Mouse (Mus musculus): Measurements from ENCODE around the gene Rnf103.
A peak's percentile ranks its signal among the peaks of the same experiment; 100 is the strongest.

Rnf103 gene

GRCm38 (mm10) chr6:71492756-71493674 is 679 bp upstream of the Rnf103 start:
- peak; percentile 33 for DNase-seq (ENCODE audit: low read depth, low spot score)

DNA sequence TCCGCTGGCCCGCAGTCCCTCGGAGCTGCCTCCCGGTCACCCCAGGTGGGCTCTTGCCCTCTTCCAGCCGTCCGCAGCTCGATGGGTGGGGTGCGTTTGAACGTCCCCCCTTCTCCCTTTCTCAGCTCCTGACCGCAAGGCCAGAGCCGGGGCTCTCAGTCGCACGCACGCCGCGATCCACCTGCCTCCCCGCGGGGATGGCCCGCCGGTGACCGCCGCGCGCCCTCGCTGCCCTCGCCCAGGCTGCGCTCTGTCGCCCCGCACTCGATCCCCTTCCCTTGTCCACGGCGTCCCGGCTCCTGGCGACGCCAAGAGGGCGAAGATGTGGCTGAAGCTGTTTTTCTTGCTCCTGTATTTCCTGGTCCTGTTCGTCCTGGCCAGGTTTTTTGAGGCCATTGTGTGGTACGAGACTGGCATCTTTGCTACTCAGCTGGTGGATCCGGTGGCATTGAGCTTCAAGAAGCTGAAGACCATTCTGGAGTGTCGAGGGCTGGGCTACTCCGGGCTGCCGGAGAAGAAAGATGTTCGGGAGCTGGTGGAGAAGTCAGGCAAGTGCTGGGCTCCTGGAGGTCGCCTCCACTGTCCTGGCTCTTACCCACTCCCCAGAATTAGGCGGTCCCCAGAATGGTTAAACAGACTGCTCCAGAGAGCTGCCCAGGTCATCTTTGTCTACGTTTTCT is 787 bp downstream of the Rnf103 start:
- peak; percentile 58 for DNase-seq (ENCODE audit: low read depth, low spot score)

GRCm38 (mm10) chr6:71500575-71500974 is 6.9 kb downstream of the Rnf103 start:
- DNase-seq (ENCODE audit: low read depth, low spot score): peak; percentile 20

GRCm38 (mm10) chr6:71503001-71503400 is 9.3 kb downstream of the Rnf103 start:
- no peak for DNase-seq (ENCODE audit: low read depth, low spot score)

DNA sequence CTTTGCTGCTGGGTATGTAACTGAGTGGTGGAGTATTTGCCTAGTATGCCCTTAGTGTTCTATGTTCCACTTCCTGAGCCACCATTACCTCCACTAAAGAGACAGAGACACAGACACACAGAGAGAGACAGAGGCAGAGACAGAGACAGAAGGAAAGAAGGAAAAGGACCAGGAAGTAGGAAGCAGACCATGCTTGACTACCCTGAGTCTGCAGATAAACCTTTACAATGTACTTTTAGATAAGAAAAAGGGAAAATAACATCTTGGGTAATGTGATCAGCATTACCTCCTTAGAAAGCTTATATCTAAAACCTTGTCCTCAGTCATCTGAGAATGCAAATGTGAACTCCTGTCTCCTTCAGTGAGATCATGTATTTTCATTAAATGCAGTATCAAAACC is 10.0 kb downstream of the Rnf103 start:
- DNase-seq (ENCODE audit: low read depth, low spot score): no peak

- DNase-seq (ENCODE audit: low read depth, low spot score): no peak
Observed at GRCm38 (mm10) chr6:71504091-71504490, 10.4 kb downstream of the Rnf103 start.

- no peak for DNase-seq (ENCODE audit: low read depth, low spot score)
Observed at GRCm38 (mm10) chr6:71505671-71506070, 12.0 kb downstream of the Rnf103 start.

DNA sequence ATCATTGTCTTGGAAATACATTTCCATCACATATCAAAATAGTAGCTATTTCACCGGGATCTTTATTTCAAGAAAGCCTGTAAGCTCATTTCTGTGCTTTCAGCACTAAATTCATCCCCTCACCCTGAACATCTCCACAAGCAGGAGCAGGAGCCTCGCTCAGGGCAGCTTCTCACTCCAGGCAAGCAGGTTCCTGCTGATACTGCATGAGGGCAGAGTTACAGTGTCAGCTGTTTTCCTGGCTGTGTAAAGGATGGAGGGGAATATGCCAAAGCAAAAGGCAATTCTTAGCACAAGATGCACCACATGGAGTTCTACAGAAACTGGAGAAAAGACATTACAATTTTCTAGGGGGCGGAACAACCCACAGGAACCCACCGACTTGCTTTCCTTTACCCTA is 25.8 kb downstream of the Rnf103 start:
- no peak for DNase-seq (ENCODE audit: low read depth, low spot score)

- DNase-seq (ENCODE audit: low read depth, low spot score): no peak
Observed at GRCm38 (mm10) chr6:71525556-71525955, 31.9 kb downstream of the Rnf103 start.

- DNase-seq (ENCODE audit: low read depth, low spot score): no peak
Observed at GRCm38 (mm10) chr6:71527056-71527455, 33.4 kb downstream of the Rnf103 start.

GRCm38 (mm10) chr6:71527826-71528225 is 34.1 kb downstream of the Rnf103 start:
- DNase-seq (ENCODE audit: low read depth, low spot score): no peak

GRCm38 (mm10) chr6:71530176-71530575 is 36.5 kb downstream of the Rnf103 start:
- no peak for DNase-seq (ENCODE audit: low read depth, low spot score)

GRCm38 (mm10) chr6:71537286-71537685 is 43.6 kb downstream of the Rnf103 start:
- no peak for DNase-seq (ENCODE audit: low read depth, low spot score)

- peak; percentile 96 for DNase-seq (ENCODE audit: low read depth, low spot score)
Observed at GRCm38 (mm10) chr6:71543686-71544499, 50.2 kb downstream of the Rnf103 start, which contains the start of gene Chmp3. TSS of gene Chmp3 (plus strand) at chr6:71543797.

DNA sequence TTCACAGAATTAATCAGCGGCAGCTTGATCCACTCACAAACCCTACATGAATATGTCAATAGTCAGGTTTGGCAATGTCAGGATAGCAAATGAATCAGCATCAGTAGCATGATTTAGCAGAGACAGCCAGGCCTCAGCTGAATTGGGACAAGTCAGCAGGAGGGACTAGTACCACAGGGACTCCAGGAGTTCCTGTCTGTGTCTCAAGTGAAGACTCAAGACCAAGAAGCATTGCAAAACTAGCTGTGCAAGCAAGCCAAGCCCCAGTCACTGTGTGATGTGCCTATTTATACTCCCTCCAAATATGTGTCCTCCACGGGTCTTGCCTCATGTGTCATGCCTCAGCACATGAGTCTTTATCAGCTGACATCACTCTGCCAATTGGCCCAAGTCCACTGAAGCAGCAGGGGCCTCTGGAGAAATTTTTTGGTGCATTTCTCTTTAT is 61.8 kb downstream of the Rnf103 start:
- DNase-seq (ENCODE audit: low read depth, low spot score): no peak

GRCm38 (mm10) chr6:71556826-71557225 is 63.1 kb downstream of the Rnf103 start:
- DNase-seq (ENCODE audit: low read depth, low spot score): no peak

All from CD4-positive, CD25-positive, alpha-beta regulatory T cell, adult 2 months (primary cell).